Mouse (Mus musculus): Measurements from ENCODE around the gene Banp. TPM values are rescaled to one million over a fixed set of nuclear protein-coding genes. Genes with fewer than 3 reads are reported as not detected.

The Banp gene
- total RNA-seq, 2 experiments from 2014 or later = 15.6 to 17.4 TPM

DNA sequence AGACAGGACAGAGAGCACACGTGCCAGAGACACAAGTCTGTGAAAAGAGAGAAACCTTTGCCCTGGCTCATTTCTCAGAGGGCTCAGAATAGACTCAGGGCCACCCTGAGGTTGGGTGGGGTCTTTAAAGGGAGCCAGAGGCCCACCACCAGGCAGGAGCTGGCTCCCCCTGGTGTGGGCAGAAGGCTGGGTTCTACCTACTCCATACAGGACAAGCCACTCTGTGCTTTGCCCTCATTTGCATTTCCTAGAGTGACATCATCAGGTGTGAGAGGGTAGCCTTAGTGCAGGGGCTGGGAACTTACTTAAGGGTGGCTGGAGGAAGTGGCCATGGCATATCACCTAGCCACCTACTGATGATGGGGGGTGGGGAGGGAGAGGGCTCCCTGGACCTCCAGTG is 106.6 kb downstream of the Banp start:
- DNase-seq (ENCODE audit: low spot score in 2 of 2) = no peak

- no peak for DNase-seq (ENCODE audit: low spot score in 2 of 2)
Observed at GRCm38 (mm10) chr8:122056882-122057281, 107.3 kb downstream of the Banp start.

- no peak for DNase-seq (ENCODE audit: low spot score in 2 of 2)
Observed at GRCm38 (mm10) chr8:122058510-122058909, 109.0 kb downstream of the Banp start.

DNA sequence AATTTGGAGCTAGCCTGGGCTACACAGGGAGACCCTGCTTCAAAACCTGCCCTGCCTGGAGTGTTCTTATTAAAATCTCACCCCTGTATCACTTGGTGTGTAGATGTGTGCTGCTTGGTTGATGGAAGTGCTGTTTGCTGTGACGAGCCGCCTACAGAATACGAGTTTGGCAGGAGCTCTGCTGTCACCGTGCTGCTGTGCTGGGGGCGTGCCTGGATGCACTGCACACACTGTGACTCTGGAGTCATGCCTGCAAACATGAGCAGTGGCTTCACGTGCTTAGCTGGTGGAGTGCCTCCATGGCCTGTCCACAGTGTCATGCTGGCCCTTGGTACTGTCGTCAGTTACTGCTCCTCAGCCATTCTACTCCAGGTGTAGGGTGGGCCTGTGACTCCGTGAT is 109.4 kb downstream of the Banp start:
- DNase-seq (ENCODE audit: low spot score in 2 of 2) = no peak

GRCm38 (mm10) chr8:122062508-122063223 is 113.1 kb downstream of the Banp start:
- no peak for DNase-seq (ENCODE audit: low spot score in 2 of 2)

DNA sequence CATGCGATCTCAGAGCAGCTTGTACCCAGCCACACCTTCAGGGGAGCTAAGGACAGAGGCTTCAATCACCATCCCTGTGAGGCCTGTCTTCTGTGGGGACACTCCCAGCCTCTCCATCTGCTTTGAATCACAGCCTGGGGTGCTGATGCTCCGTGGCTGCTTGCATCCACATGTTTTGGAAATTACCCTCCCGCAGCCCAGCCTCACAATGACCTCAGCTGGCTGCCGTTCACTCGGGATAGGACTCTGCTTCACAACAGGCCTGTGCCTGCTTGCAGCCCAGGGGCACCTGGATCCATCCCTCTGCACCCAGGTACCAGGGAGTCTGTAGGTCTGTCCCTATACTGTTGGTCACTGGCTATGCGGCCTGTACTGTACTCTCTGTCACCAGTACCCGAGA is 114.8 kb downstream of the Banp start:
- DNase-seq (ENCODE audit: low spot score in 2 of 2) = no peak

DNA sequence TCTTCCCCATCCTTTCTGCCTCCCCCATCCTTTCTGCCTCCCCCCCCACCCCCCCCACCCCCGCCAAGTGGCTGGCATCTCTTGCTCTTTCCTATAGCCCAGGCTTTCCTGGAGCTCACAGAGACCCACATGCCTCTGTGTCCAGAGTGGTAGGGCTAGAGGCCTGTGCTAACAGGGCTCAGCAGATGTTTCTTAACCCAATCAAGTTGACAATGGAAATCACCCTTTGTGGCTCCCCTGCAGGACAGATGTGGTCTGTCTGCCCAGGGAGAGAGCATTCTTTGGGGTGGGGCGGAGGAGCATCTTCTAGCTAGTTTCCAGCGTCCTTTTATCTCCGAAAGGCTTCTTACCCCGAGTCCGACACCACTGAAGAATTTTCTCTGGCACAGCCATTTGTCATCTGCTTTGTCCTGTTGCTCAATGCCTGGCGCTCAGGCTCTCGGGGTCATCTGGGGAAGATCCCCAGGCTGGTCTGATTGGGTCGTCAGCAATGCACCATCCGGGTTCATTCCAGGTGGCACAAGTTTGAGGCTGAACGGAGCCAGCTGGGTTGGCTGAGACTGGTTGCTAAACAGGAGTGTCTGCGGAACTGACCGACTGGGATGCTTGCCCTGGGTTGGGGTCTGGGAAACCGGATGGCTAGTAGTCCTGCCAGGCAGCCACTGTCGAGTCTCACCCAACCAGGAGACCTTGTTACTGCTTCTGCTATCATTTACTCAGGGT is 118.4 kb downstream of the Banp start:
- no peak for DNase-seq (ENCODE audit: low spot score in 2 of 2)

- no peak for DNase-seq (ENCODE audit: low spot score in 2 of 2)
Observed at GRCm38 (mm10) chr8:122068609-122069008, 119.1 kb downstream of the Banp start.

DNA sequence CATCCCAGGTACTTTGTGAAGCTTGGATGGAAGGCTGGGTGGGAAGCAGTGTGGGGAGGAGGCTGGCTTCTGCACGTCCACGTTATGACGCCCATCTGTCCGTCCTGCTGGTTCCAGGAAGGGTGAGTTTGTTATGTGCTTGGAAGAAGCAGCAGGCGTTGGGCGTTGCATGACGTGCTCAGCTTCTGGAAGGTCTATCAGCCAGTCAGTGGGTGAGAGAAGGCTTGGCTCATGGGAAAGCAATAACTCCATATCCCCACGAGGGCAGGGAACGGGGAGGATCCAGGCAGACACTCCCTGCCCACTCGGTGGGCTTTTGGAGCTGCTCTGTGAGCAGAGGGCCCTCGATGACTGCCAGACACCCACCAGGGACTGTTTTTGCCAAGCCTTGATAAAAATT is 119.7 kb downstream of the Banp start:
- no peak for DNase-seq (ENCODE audit: low spot score in 2 of 2)

DNA sequence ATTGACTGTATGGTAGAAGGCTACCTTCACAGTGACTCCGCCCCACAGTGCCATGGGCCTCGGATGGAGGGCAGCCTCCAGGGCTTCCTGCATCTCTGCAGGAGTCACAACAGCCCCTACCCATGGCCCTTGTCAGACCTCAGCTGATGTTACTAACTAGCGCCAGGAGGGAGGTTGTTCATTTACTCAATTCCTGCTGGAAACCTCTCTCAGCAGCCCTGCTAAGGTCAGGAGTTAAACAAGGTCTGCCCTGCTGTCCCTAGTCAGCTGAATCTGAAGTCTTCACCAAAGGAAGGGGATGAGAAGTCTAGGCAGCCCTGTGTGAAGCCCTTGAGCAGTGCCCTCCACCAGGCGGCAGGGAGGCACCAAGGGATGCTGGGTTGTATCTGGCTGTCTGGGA is 121.6 kb downstream of the Banp start:
- DNase-seq (ENCODE audit: low spot score in 2 of 2) = no peak

DNA sequence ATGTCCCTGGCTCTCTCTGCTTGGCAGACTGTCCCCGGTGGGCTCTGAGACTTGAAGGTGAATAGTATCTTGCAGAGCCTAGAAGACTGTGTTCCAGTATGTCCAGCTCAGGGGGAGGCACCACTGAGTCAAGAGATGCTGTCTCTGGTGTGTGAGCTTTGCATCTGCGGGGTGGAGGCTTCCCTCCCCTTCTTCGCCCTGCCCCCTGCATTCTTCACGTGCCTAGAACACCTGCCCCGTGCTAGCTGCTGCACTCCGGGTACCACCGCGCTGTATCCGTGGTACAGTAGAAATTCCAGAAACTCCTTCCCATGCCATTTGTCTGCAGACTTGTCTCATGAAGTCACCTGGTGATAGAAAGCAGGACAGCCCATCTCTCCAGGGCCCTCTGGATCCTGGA is 124.4 kb downstream of the Banp start:
- DNase-seq (ENCODE audit: low spot score in 2 of 2) = no peak

GRCm38 (mm10) chr8:122074442-122074841 is 124.9 kb downstream of the Banp start:
- no peak for DNase-seq (ENCODE audit: low spot score in 2 of 2)

- no peak for DNase-seq (ENCODE audit: low spot score in 2 of 2)
Observed at GRCm38 (mm10) chr8:122074977-122075376, 125.4 kb downstream of the Banp start.

DNA sequence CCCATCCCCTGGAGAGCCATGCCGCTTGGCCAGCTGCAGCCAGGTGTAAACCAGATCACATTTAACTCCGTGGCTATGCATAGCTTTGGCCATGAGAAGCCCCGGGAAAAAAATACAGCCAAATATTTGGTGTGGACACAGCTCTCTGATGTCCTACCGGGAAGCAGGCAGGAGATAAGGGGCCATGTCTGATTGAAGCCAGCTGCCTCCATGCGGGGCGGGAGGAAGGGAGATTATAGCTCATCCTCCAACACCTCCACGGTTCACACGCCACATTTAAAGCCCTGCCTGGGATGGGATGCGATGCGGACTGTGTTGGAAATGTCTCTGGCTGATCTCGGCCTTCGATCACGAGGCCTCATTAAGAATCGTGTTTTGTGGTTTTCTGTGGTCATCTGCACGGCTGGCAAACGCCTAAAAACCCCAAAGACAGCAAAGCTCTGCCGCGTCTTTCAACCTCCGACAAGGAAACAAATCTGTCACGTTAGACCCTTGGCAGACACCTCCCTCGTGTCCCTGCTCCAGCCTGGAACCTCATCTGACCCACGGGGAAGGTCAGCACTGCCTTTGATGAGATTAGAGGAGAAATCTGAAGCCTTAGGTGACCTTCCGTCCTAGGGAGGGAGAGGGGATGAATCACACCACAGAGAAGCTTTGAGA is 126.8 kb downstream of the Banp start:
- DNase-seq (ENCODE audit: low spot score in 2 of 2) = no peak

GRCm38 (mm10) chr8:122078321-122078720 is 128.8 kb downstream of the Banp start:
- DNase-seq (ENCODE audit: low spot score in 2 of 2) = no peak

Small RNAs within 50 kb of the gene (microRNA-seq; reads per million reads assigned to microRNA genes)
- not detected for gene Mir7237

Other genes starting within 250 kb of the Banp start
- under 1 TPM; 0.12 to 0.16 TPM for gene Jph3, start 220.1 kb upstream of the Banp start, total RNA-seq (2021)
- gene Klhdc4, start 120.2 kb upstream of the Banp start, total RNA-seq (2021) = 10 to 100 TPM; 17.5 to 19.0 TPM
- gene Slc7a5, start 42.1 kb upstream of the Banp start, total RNA-seq (2021) = 10 to 100 TPM; 21.9 to 22.4 TPM
- gene Car5a, start 4.8 kb upstream of the Banp start, total RNA-seq (2021) = under 1 TPM in 1 of 2 experiments, not detected in 1; 0.44 TPM

Data from gastrocnemius, postnatal 4 days (tissue).